Mouse (Mus musculus): ENCODE measurements around the gene Ano8.
A peak's percentile ranks its signal among the peaks of the same experiment; 100 is the strongest.

Gene Ano8

GRCm38 (mm10) chr8:71498816-71499690 lies 13.3 kb upstream of the Ano8 start:
- no peak for DNase-seq (ENCODE audit: low read depth, low spot score)

DNA sequence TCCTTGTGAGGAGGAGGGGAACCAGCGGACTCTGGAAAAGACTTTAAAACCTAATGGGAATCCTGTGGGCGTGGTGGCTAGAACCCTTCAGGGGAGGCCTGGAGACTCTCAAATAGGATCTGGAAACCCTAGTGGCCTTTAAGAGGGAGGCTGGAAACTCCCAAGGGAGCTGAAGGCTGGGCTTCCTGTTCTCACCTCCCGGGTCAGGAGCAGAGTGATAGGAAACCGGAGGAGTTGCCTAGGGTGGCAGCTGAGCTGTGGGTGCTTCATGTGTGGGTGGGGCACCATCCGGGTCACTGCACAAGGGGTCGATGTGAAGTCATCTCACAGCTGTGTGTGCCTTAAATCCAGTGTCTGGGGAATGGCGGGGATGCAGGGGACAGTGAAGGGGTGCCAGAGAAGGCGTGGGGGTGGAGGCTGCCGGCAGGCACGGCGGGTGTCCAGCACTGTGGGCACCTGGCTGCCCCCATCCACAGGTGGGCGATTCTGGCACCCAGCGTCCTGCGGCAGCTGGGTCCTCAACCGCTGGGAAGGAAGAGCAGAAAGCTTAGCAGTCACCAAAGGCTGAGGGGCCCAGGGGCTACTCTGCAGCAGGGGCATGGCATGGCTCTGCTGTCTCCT lies 12.2 kb upstream of the Ano8 start:
- DNase-seq (ENCODE audit: low read depth, low spot score), result no peak

DNA sequence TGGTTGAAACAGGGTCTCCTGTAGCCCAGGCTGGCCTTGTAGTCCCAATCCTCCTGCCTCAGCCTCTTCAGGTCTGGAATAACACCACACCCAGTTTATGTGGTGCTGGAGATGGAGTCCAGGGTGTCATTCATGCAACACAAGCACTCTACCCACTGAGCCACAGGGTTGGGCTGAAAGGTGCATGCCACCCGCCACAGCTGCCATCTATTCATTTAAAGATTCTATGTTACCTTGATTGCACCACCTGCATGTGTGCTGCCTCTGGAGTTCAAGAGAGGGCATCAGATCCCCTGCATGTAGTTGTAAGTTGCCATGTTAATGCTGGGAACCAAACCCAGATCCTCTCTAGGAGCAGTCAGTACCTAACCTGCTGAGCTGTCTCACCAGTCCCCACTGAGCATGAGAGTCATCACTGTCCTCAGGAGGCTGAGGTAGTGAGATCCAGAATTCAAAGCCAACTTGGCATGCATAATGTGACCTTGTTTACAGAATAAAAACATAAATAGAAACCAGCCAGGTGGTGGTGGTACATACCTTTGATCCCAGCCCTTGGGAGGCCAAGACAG lies 11.4 kb upstream of the Ano8 start:
- no peak for DNase-seq (ENCODE audit: low read depth, low spot score)

DNA sequence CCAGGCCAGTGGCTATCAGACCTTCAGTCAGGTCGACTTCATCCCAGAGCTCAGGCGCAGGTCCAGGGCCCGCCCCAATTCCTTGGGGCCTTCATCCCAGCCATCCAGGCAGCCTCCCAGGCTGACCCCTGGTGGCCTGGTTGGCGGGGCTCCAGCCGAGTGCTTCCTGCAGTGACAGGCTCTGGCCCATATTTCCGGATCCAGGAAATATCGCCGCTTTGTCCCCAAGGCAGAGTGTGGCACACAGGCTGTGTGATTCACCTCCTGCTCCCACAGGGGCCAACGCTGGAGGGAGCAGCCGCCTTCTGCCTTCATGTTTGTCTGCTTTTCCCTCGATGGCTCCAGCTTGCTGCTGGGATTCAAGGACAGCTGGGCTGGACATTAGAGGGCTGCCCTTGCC lies 10.7 kb upstream of the Ano8 start:
- DNase-seq (ENCODE audit: low read depth, low spot score), result peak; percentile 93

DNA sequence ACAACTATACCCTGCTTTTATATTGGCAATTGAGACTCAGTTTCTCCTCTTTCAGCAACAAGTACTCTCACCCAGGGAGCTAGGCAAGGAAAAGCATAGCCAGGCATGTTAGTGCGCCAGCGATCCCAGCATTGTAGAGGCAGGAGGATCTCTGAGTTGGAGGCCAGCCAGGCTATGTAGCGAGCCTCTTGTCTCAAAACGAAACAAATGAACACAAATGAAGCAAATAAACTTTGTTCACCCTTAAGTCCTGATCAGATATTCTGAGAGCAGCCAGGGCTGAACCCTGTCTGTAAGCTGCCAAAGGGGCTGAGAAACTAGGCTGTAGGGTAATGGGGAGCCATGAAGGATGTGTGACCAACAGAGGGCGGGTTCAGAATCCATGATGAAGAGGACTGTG lies 10.0 kb upstream of the Ano8 start:
- peak; percentile 57 for DNase-seq (ENCODE audit: low read depth, low spot score)

GRCm38 (mm10) chr8:71495039-71495438 lies 9.3 kb upstream of the Ano8 start:
- DNase-seq (ENCODE audit: low read depth, low spot score), result peak; percentile 94

DNA sequence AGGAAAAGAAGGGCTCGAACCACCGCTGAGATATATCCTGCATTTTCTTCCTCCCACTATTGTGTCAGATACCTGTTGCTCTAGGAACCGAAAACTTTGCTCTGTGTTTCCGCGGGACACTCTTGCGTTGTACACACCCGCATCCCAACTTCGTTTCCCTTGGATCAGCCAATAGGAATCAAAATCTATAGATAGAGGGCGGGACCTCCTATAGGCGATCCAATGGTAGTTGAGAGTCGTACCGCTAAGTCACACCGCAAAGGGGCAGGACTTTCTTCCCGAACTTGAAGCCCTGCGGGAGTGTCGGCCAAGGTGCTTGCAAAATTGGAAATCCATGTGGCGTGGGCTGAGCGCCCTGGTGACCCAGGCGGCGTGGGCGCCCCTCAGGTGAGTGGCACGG lies 2.7 kb upstream of the Ano8 start:
- peak; percentile 97 for DNase-seq (ENCODE audit: low read depth, low spot score)

GRCm38 (mm10) chr8:71487691-71488445 lies 2.1 kb upstream of the Ano8 start, which contains the start of gene Gtpbp3:
TSS of gene Gtpbp3 (plus strand) at chr8:71488103.
- peak; percentile 86 for DNase-seq (ENCODE audit: low read depth, low spot score)

GRCm38 (mm10) chr8:71486136-71486529 lies 370 bp upstream of the Ano8 start:
- DNase-seq (ENCODE audit: low read depth, low spot score), result no peak

DNA sequence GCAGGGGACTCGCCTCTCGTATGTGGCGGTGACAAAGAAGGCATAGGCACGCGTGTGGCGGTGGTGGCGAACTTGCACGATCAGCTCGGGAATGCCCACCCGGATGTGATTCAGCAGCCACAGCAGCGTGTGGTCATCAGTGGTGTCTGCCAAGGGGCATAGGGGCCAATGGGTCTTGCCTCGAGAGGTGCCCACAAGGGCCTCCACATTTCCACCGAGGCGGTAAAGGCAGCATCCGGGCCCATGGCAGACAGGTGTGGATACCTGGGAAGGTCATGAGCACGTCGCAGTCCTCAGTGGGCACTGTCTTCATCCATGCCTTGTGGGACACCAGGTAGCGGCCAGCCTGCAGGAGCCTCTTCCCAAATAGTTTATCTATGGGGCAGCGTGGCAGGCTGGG lies 1.0 kb downstream of the Ano8 start:
- DNase-seq (ENCODE audit: low read depth, low spot score), result no peak

- peak; percentile 60 for DNase-seq (ENCODE audit: low read depth, low spot score)
These were observed 1.8 kb downstream of the Ano8 start for GRCm38 (mm10) chr8:71483932-71484331.

- no peak for DNase-seq (ENCODE audit: low read depth, low spot score)
These were observed 6.8 kb downstream of the Ano8 start for GRCm38 (mm10) chr8:71478943-71479342.

GRCm38 (mm10) chr8:71477196-71477845 lies 8.4 kb downstream of the Ano8 start:
- peak; percentile 64 for DNase-seq (ENCODE audit: low read depth, low spot score)

DNA sequence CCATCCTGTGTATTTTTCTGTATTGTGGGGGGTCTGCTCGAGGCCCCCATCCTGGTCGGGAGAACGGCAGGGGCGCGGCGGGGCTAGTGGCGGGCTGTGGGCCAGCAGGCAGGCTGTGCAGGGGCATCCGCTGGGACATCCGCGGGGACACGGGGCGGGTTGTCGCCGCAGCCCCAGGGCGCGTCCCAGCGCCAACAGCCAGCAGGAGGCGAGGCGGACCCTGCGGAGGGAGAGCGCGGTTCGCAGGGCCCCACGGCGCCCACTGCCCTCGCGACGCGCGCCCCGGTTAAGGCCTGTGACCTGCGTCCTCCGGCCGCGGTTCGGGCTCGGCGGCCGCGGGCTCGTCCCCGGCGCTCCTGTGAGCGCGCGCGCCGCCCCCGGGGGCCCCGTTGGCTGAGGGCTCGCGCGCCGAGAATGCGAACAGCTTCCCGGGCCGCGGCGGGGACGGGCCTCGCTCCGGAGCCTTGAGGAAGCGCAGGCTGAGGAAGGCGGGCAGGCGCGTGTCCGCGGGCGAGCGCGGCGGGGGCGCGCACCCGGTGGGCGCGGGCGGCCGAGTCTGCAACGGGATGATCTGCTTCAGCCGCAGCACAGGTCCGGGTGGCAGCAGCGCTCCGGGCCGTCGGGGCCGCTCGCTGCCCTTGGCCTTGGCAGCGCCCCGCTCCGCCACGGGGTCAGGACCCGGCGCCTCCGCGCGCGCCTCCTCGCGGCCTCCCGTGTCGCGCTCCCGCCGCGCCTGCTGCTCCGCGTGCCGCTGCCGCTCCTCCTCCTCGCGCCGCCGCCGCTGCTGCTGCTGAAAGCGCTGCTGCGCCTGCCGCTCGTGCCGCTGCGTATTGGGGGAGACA lies 9.4 kb downstream of the Ano8 start:
- DNase-seq (ENCODE audit: low read depth, low spot score), result peak; percentile 53

- no peak for DNase-seq (ENCODE audit: low read depth, low spot score)
These were observed 10.1 kb downstream of the Ano8 start for GRCm38 (mm10) chr8:71475702-71476075.

DNA sequence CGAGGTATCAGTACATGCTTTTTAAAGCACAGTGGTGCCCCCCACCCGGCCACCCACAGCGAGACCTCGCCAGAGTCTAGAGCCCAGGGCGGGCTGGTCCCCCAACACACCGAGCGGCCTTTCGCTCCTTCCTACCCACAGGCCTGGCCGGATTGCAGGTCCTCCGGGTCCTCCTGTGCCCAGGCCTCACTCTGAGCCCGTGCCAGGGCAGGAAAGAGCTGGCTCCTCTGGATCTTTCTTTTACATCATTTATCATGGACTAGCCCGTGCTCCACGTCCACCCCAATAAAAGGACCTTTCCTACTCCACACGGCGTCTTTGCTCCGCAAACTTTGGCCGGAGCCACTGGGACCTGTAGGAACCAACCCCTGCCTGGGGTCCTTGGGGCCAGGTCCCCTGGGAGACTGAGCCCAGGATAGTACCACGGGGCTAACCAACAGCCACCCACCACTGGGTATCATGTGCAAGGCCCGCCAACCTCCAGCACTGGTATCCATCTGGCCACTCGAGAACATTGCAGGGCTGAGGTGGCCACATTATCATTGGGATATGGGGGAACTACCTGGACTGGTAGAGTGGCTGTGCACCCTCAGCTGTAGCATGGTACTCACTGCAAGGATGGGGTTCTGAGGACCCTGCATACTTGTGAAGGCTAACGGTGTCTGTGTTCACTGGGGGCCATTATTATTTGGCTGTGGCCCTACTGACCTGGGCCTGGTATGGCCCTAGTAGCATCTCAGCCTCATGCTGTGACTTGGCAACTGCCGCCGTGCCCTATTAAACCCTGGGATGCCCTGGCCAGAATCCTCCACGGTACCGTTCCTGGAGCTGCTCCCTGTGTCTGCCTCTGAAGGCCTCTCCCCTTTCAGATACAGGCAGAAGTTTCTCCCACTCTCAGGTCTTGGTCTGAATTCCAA lies 10.7 kb downstream of the Ano8 start:
- no peak for DNase-seq (ENCODE audit: low read depth, low spot score)

DNA sequence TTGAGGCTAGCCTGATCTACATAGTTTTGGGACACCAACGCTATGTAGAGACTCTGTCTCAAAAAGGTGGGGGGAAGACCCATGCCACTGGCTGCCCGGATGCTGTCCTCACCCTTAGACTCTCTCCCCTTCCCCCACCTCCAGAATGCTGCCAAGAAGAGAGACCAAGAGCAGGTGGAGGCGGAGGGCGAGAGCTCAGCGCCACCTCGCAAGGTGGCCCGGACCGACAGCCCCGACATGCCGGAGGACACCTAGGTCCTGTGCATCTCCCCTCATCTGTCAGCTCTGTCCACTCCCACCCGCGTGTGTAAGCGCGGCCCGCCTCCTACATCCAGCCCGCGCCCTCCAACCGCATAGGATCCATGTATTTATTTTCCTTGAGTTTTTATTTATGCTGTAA lies 11.4 kb downstream of the Ano8 start:
- no peak for DNase-seq (ENCODE audit: low read depth, low spot score)

- DNase-seq (ENCODE audit: low read depth, low spot score), result no peak
These were observed 13.0 kb downstream of the Ano8 start for GRCm38 (mm10) chr8:71472601-71473386.

DNA sequence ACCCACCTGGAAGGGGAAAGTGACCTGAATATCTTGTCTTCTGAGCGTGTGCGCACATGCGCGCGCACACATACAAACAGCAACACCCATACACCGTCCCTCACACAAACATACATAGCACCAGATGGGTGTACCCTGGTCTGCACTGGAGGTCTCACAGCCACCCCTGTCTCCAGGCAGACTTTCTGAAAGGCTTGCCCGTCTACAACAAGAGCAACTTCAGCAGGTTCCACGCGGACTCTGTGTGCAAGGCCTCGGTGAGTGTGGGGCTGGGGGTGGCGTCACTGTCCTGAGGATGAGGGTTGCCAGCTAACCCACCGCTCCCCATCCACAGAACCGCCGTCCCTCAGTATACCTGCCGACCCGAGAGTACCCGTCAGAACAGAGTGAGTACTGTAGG lies 13.9 kb downstream of the Ano8 start:
- no peak for DNase-seq (ENCODE audit: low read depth, low spot score)

Data from 3T3-L1 (cell line).